In the genomic region with DNA sequence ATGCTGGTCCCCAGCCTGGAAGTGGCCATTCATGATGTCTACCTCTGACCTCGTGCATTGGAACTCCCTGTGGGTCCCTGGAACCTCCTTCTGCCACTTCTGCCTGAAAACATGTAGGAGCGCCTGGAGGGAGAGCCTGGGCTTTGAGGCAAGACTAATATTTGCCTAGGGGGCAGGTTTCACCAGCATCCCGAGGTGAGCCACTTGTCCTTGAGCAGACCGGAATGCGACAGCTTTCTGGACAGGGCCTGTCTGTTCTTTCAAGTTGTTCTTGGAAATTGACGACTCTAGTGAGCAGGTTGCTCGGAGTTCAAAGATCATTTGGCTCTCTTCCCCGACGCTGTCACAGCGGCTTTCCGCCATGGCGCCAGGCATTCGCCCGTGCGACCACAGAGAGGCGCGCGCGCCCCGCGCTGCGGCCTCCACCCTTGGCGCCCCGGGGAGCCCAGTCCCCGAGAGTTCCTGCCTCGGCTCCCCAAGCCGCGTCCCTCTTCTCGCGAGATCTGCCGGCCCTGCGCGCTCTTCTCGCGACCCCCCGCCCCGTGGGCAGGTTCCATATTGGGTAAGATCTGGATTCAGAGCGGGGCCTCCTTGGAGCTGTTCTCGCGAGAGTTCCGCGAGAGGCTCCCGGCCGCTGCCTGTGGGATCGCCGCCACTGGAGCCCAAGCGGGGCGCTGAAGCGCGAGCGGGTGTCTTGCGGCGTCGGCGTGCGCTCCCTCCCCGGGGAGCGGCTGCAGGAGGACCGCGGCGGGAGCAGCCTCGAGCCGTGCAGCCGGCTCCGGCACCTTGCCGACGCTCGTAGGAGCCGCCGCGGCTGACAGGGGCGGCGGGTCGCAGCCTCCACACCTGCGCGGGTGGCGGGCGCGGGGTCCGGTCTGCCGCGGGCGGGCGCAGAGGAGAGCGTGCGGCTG, we compare ENCODE assay signal across 8 mouse cellular contexts. TPM values are rescaled to one million over a fixed set of nuclear protein-coding genes. Genes with fewer than 3 reads are reported as not detected.
A peak's percentile ranks its signal among the peaks of the same experiment; 100 is the strongest.
DNase-seq lines count a peak whose midpoint lies in the region; ATAC-seq and TF ChIP-seq lines count a peak whose summit lies in the region.

A gene (plus strand): TSS at position 554 of the 911 bp plus-strand sequence.

- no peaks in the 10 kb centered on the region for H3K9me3 ChIP-seq in CH12.LX (replicated peaks; ENCODE audit: low read length)
- no peaks in the 10 kb centered on the region for H3K9me3 ChIP-seq in forebrain, embryonic 12.5 days
- H3K9me3 ChIP-seq in heart, postnatal 0 days (replicated peaks; ENCODE audit: control insufficient read depth, low read length): no peaks in the 10 kb centered on the region
- H3K9me3 ChIP-seq in liver, embryonic 16.5 days (replicated peaks; ENCODE audit: control insufficient read depth, low read length): no peaks in the 10 kb centered on the region
- H3K9me3 ChIP-seq in neural tube, embryonic 13.5 days: no peaks in the 10 kb centered on the region

- peak within 1 kb of the TSS; percentile 12 for H3K27ac ChIP-seq in CH12.LX (ENCODE audit: insufficient read depth, low read depth)
- peak within 1 kb of the TSS; percentile 97 for H3K27ac ChIP-seq in forebrain, embryonic 12.5 days
- peak within 1 kb of the TSS; percentile 94 for H3K27ac ChIP-seq in heart, postnatal 0 days (ENCODE audit: low read depth)
- peak within 1 kb of the TSS; percentile 95 for H3K27ac ChIP-seq in liver, embryonic 16.5 days (ENCODE audit: low read length)
- peak within 1 kb of the TSS; percentile 97 for H3K27ac ChIP-seq in neural tube, embryonic 13.5 days (replicated peaks)
- peak within 1 kb of the TSS; percentile 83 for H3K27ac ChIP-seq in testis, adult 2 months (ENCODE audit: control insufficient read depth, insufficient read depth, low read depth, low read length)

- TF ChIP-seq RAD21 in CH12.LX (IDR thresholded peaks at IDR 0.05; ENCODE audit: low read depth, low read length): peak; percentile 96

- under 1% methylated on average over 86 of the region's 86 CpGs for WGBS in forebrain, embryonic 12.5 days
- WGBS in heart, postnatal 0 days: under 1% methylated on average over 74 of the region's 86 CpGs
- under 1% methylated on average over 75 of the region's 86 CpGs for WGBS in liver, embryonic 16.5 days (ENCODE audit: insufficient replicate concordance)
- WGBS in neural tube, embryonic 13.5 days: 0% methylated on average over 83 of the region's 86 CpGs

- no peaks in the 10 kb centered on the region for H3K27me3 ChIP-seq in CH12.LX (replicated peaks)
- H3K27me3 ChIP-seq in forebrain, embryonic 12.5 days: peaks cover 18% of the 10 kb centered on the region
- no peaks in the 10 kb centered on the region for H3K27me3 ChIP-seq in heart, postnatal 0 days (ENCODE audit: control insufficient read depth, insufficient read depth, low read length)
- H3K27me3 ChIP-seq in liver, embryonic 16.5 days (ENCODE audit: control insufficient read depth, insufficient read depth, low read depth, low read length): no peaks in the 10 kb centered on the region
- H3K27me3 ChIP-seq in neural tube, embryonic 13.5 days: peaks cover 12% of the 10 kb centered on the region
- H3K27me3 ChIP-seq in testis, adult 2 months (ENCODE audit: control insufficient read depth, insufficient read depth, low read length): no peaks in the 10 kb centered on the region

- H3K4me2 ChIP-seq in CH12.LX (ENCODE audit: insufficient read depth, low read depth, poor library complexity, severe bottlenecking): peak within 1 kb of the TSS; percentile 70; the same call in 1 of the 2 replicates
- peak within 1 kb of the TSS; percentile 78 for H3K4me2 ChIP-seq in forebrain, embryonic 12.5 days
- H3K4me2 ChIP-seq in heart, postnatal 0 days (ENCODE audit: low read depth, low read length): peak within 1 kb of the TSS; percentile 69
- H3K4me2 ChIP-seq in liver, embryonic 16.5 days (ENCODE audit: low read depth, low read length): peak within 1 kb of the TSS; percentile 77
- H3K4me2 ChIP-seq in neural tube, embryonic 13.5 days: peak within 1 kb of the TSS; percentile 78

- H3K36me3 ChIP-seq in CH12.LX (replicated peaks in 1 of 2; ENCODE audit: control insufficient read depth in 1 of 2, insufficient read depth in 1 of 2, low read length in 1 of 2): peaks cover 0 to 20% of the 10 kb centered on the region in 2 experiments
- H3K36me3 ChIP-seq in forebrain, embryonic 12.5 days (replicated peaks): no peaks in the 10 kb centered on the region
- H3K36me3 ChIP-seq in heart, postnatal 0 days (replicated peaks; ENCODE audit: control insufficient read depth, insufficient read depth, low read length): no peaks in the 10 kb centered on the region
- H3K36me3 ChIP-seq in liver, embryonic 16.5 days (ENCODE audit: control insufficient read depth, insufficient read depth): no peaks in the 10 kb centered on the region
- H3K36me3 ChIP-seq in neural tube, embryonic 13.5 days: 0 out of 2 replicates have a peak, but pooled peaks cover 4% of the 10 kb centered on the region
- H3K36me3 ChIP-seq in testis, adult 2 months (ENCODE audit: control insufficient read depth, insufficient read depth, low read length): peaks cover 3% of the 10 kb centered on the region; the same call in 1 of the 2 replicates

- peak; percentile 99 for DNase-seq in CH12.LX (ENCODE audit: extremely low read depth)
- peak; percentile 100 for DNase-seq in c-Kit-positive CD71-positive TER-119-negative erythroid progenitor cells, embryonic 14.5 days (ENCODE audit: low read depth)
- DNase-seq in heart, postnatal 0 days (ENCODE audit: low spot score): peak; percentile 99
- peak; percentile 99 to 100 for DNase-seq in kidney, postnatal 4 days

- TF ChIP-seq POLR2A in CH12.LX (IDR thresholded peaks at IDR 0.05; ENCODE audit: low read depth, low read length): peak; percentile 91
- TF ChIP-seq POLR2A in testis, adult 2 months (IDR thresholded peaks at IDR 0.05; ENCODE audit: control insufficient read depth, low read depth, low read length): peak; percentile 83

- H3K4me1 ChIP-seq in CH12.LX (ENCODE audit: control insufficient read depth in 1 of 2, insufficient read depth in 2 of 2): peaks cover 0 to 30% of the 10 kb centered on the region in 2 experiments; a peak in 2 of 4 replicates
- H3K4me1 ChIP-seq in forebrain, embryonic 12.5 days: peaks cover 28% of the 10 kb centered on the region
- H3K4me1 ChIP-seq in heart, postnatal 0 days (ENCODE audit: control insufficient read depth, insufficient read depth): peaks cover 9% of the 10 kb centered on the region
- H3K4me1 ChIP-seq in liver, embryonic 16.5 days (ENCODE audit: control insufficient read depth, low read depth, low read length): peaks cover 42% of the 10 kb centered on the region
- peaks cover 48% of the 10 kb centered on the region for H3K4me1 ChIP-seq in neural tube, embryonic 13.5 days (replicated peaks)
- peaks cover 17% of the 10 kb centered on the region for H3K4me1 ChIP-seq in testis, adult 2 months (ENCODE audit: control insufficient read depth, insufficient read depth, low read length)

- peaks cover 23% of the 10 kb centered on the region; the same call in 1 of the 2 replicates for H3K79me2 ChIP-seq in CH12.LX (replicated peaks; ENCODE audit: control insufficient read depth, extremely low read depth, insufficient read depth, poor library complexity, severe bottlenecking)

- in situ Hi-C loops in CH12.LX (cut with MboI; ENCODE audit: low pct_ligation_motif_present, low pct_unique_long_range_greater_than_20kb, low sequenced_read_pairs): loop anchor here (10.0 kb wide), 1 partner anchor 204 kb away; no protein-coding TSS in a partner anchor

- TF ChIP-seq CTCF in CH12.LX (conservative IDR thresholded peaks at IDR 0.05 in 1 of 2, IDR thresholded peaks at IDR 0.05 in 1 of 2; ENCODE audit: low read depth in 2 of 2, low read length in 2 of 2): peak in 1 of 2 experiments; percentile 92; a peak in 2 of 4 replicates
- TF ChIP-seq CTCF in heart, postnatal 0 days (IDR thresholded peaks at IDR 0.05; ENCODE audit: low read depth): peak; percentile 72
- TF ChIP-seq CTCF in testis, adult 2 months (IDR thresholded peaks at IDR 0.05; ENCODE audit: control insufficient read depth, insufficient read depth, insufficient replicate concordance, low read depth, low read length): peak; percentile 46; the same call in 1 of the 2 replicates

- dilution Hi-C loops in CH12.LX (cut with MboI; ENCODE audit: extremely low pct_ligation_motif_present, extremely low pct_unique_long_range_greater_than_20kb, low sequenced_read_pairs): no loop called here

- peak within 1 kb of the TSS; percentile 86 to 100 (median 99) for H3K4me3 ChIP-seq in CH12.LX (replicated peaks in 1 of 3; ENCODE audit: low read depth in 2 of 3, low read length in 2 of 3, poor library complexity in 1 of 3)
- peak within 1 kb of the TSS; percentile 97 for H3K4me3 ChIP-seq in forebrain, embryonic 12.5 days (replicated peaks)
- H3K4me3 ChIP-seq in heart, postnatal 0 days (ENCODE audit: low read depth, low read length): peak within 1 kb of the TSS; percentile 92
- H3K4me3 ChIP-seq in liver, embryonic 16.5 days (ENCODE audit: low read depth, low read length): peak within 1 kb of the TSS; percentile 93
- H3K4me3 ChIP-seq in neural tube, embryonic 13.5 days: peak within 1 kb of the TSS; percentile 98
- peak within 1 kb of the TSS; percentile 89 for H3K4me3 ChIP-seq in testis, adult 2 months (ENCODE audit: control insufficient read depth, low read depth, low read length)

- ATAC-seq in forebrain, embryonic 12.5 days (ENCODE audit: low FRiP score): peak; percentile 97
- peak; percentile 96 for ATAC-seq in heart, postnatal 0 days (ENCODE audit: insufficient read depth, low read depth)
- ATAC-seq in liver, embryonic 16.5 days (ENCODE audit: low read depth): peak; percentile 91
- peak; percentile 96 for ATAC-seq in neural tube, embryonic 13.5 days (ENCODE audit: low read depth)

- peak within 1 kb of the TSS; percentile 90 for H3K9ac ChIP-seq in CH12.LX (ENCODE audit: insufficient read depth, low read depth)
- H3K9ac ChIP-seq in forebrain, embryonic 12.5 days: peak within 1 kb of the TSS; percentile 94
- H3K9ac ChIP-seq in heart, postnatal 0 days (replicated peaks; ENCODE audit: low read depth, low read length): peak within 1 kb of the TSS; percentile 89
- H3K9ac ChIP-seq in liver, embryonic 16.5 days (ENCODE audit: low read depth, low read length): peak within 1 kb of the TSS; percentile 93
- peak within 1 kb of the TSS; percentile 97 for H3K9ac ChIP-seq in neural tube, embryonic 13.5 days

- no peak for TF ChIP-seq EP300 in CH12.LX (IDR thresholded peaks at IDR 0.05; ENCODE audit: low read length)
- peak; percentile 100 for TF ChIP-seq EP300 in heart, postnatal 0 days (IDR thresholded peaks at IDR 0.05; ENCODE audit: low read depth)

RNA-seq across cellular contexts. Expression of the gene that starts here (rescaled TPM):
- 27.1 and 27.6 TPM in 2 replicates for total RNA-seq in CH12.LX (2012; rRNA removed)
- total RNA-seq in CH12.LX (2014; rRNA removed): 21.0 and 22.6 TPM in 2 replicates
- polyA plus RNA-seq in CH12.LX (2012; ENCODE audit: insufficient read length, low read depth): 59.8 and 69.5 TPM in 2 replicates
- polyA plus RNA-seq in forebrain, embryonic 12.5 days (2016; fragmentation: Nextera tagmentation; extraction: Ambion mirVana): 38.0 and 39.8 TPM in 2 replicates
- total RNA-seq in heart, postnatal 0 days (2014; rRNA removed; ENCODE audit: low replicate concordance): 29.5 and 47.7 TPM in 2 replicates
- polyA plus RNA-seq in heart, postnatal 0 days (2015; fragmentation: Nextera tagmentation; extraction: Ambion mirVana): 17.8 and 19.4 TPM in 2 replicates
- 22.1 and 25.9 TPM in 2 replicates for polyA plus RNA-seq in liver, embryonic 16.5 days (2015; fragmentation: Nextera tagmentation; extraction: Ambion mirVana)
- 29.0 and 29.4 TPM in 2 replicates for polyA plus RNA-seq in neural tube, embryonic 13.5 days (2015; fragmentation: Nextera tagmentation; extraction: Ambion mirVana)
- 10.9 and 14.2 TPM in 2 replicates for polyA plus RNA-seq in testis, adult 2 months (2012; rRNA removed)

Comparison
In these comparisons a context has a peak if more than half of its experiments do, and no peak if none do; other contexts are left out.
1. Peak in every context shown above with its lines: DNase-seq, ATAC-seq, H3K4me3 ChIP-seq and H3K27ac ChIP-seq.
2. H3K27ac ChIP-seq: peak in every context shown above with its lines; median percentile 97 in forebrain, embryonic 12.5 days; 97 in neural tube, embryonic 13.5 days; 95 in liver, embryonic 16.5 days; 94 in heart, postnatal 0 days; 83 in testis, adult 2 months; 12 in CH12.LX.